Comparison of ENCODE assay signal across 10 mouse cellular contexts in genomic region chr4:127329751-127330150, GRCm38 (mm10). TPM values are rescaled to one million over a fixed set of nuclear protein-coding genes. Genes with fewer than 3 reads are reported as not detected.
DNase-seq lines count a peak whose midpoint lies in the region; ATAC-seq and TF ChIP-seq lines count a peak whose summit lies in the region.
"Had no signal": no experiment of that assay in that cellular context is flagged by ENCODE, and none has a peak within 500 bp of the region (broad histone marks: within the 10 kb centered on the region; RNA-seq: fewer than 3 reads in every experiment).

No protein-coding gene starts in this region.

- DNase-seq in liver, embryonic 11.5 days (ENCODE audit: low spot score), result no peak
- DNase-seq in liver, result no peak
- DNase-seq in limb, embryonic 11.5 days (ENCODE audit: low spot score), result no peak
- DNase-seq in left cerebral cortex, postnatal 14 days (ENCODE audit: low spot score in 2 of 2), result no peak
- no peak for DNase-seq in thymus, adult 18-20 months
- DNase-seq in layer of hippocampus, adult 9-11 months, result no peak
- DNase-seq: gastrocnemius, adult 2 months had no signal

- H3K27ac ChIP-seq in liver, embryonic 11.5 days (ENCODE audit: low read depth, low read length), result no peak overlapping the region
- H3K27ac ChIP-seq in forebrain, embryonic 12.5 days, result no peak overlapping the region
- no peak overlapping the region for H3K27ac ChIP-seq in limb, embryonic 11.5 days (replicated peaks; ENCODE audit: low read depth, low read length)
- peak overlapping the region; percentile 55 for H3K27ac ChIP-seq in small intestine, adult 2 months (ENCODE audit: insufficient read depth, low read depth, low read length)
- H3K27ac ChIP-seq: gastrocnemius, adult 2 months; left cerebral cortex, adult 2 months had no signal

- no peak for TF ChIP-seq CTCF in small intestine, adult 2 months (IDR thresholded peaks at IDR 0.05; ENCODE audit: extremely low read depth, insufficient read length, insufficient replicate concordance, low read depth, low read length)

- intact Hi-C loops in left cerebral cortex, postnatal 14 days (cut with DNase I), result loop anchor here (10.0 kb wide), 1 partner anchor 165 kb away; the partner anchor contains the start of gene Dlgap3

- H3K4me1 ChIP-seq in liver, embryonic 11.5 days (replicated peaks; ENCODE audit: control insufficient read depth, insufficient read depth, low read length), result no peaks in the 10 kb centered on the region; the same call in none of the 2 replicates
- H3K4me1 ChIP-seq in forebrain, embryonic 12.5 days, result peaks cover 26% of the 10 kb centered on the region
- 0 out of 2 replicates have a peak, but pooled peaks cover 7% of the 10 kb centered on the region for H3K4me1 ChIP-seq in limb, embryonic 11.5 days (ENCODE audit: control insufficient read depth, insufficient read depth, low read length)
- H3K4me1 ChIP-seq in small intestine, adult 2 months (ENCODE audit: control insufficient read depth, insufficient read depth, insufficient read length, low read length), result peaks cover 22% of the 10 kb centered on the region

- WGBS in liver, embryonic 11.5 days, result 3% methylated on average over 13 of the region's 13 CpGs
- WGBS in forebrain, embryonic 12.5 days, result under 1% methylated on average over 13 of the region's 13 CpGs
- WGBS in limb, embryonic 11.5 days, result 2% methylated on average over 13 of the region's 13 CpGs
- 2% methylated on average over 13 of the region's 13 CpGs for WGBS in small intestine, adult 2 months

- H3K9ac ChIP-seq in liver, embryonic 11.5 days (ENCODE audit: low read depth, low read length), result no peak overlapping the region
- H3K9ac ChIP-seq in forebrain, embryonic 12.5 days, result no peak overlapping the region
- H3K9ac ChIP-seq in limb, embryonic 11.5 days (ENCODE audit: low read length), result no peak overlapping the region

- no peak for TF ChIP-seq POLR2A in small intestine, adult 2 months (IDR thresholded peaks at IDR 0.05; ENCODE audit: low read depth, low read length)

- no peaks in the 10 kb centered on the region for H3K9me3 ChIP-seq in liver, embryonic 11.5 days (ENCODE audit: control insufficient read depth, low read length)
- no peaks in the 10 kb centered on the region for H3K9me3 ChIP-seq in forebrain, embryonic 12.5 days
- H3K9me3 ChIP-seq in limb, embryonic 11.5 days (ENCODE audit: control insufficient read depth, low read length), result no peaks in the 10 kb centered on the region

- no peaks in the 10 kb centered on the region for H3K36me3 ChIP-seq in liver, embryonic 11.5 days (ENCODE audit: control insufficient read depth, insufficient read depth, low read length)
- H3K36me3 ChIP-seq in forebrain, embryonic 12.5 days (replicated peaks), result no peaks in the 10 kb centered on the region
- no peaks in the 10 kb centered on the region for H3K36me3 ChIP-seq in limb, embryonic 11.5 days (ENCODE audit: control insufficient read depth, insufficient read depth, low read length)
- peaks cover 2% of the 10 kb centered on the region; the same call in 1 of the 2 replicates for H3K36me3 ChIP-seq in small intestine, adult 2 months (ENCODE audit: control insufficient read depth, insufficient read depth, low read length)

- ATAC-seq in liver, embryonic 11.5 days (replicated peaks; ENCODE audit: low FRiP score), result no peak
- no peak for ATAC-seq in forebrain, embryonic 12.5 days (ENCODE audit: low FRiP score)
- no peak for ATAC-seq in limb, embryonic 11.5 days (ENCODE audit: insufficient number of reproducible peaks, low FRiP score, low TSS enrichment, low read depth)

- peak overlapping the region; percentile 12 for H3K4me2 ChIP-seq in liver, embryonic 11.5 days
- H3K4me2 ChIP-seq in forebrain, embryonic 12.5 days, result peak overlapping the region; percentile 43
- peak overlapping the region; percentile 15 for H3K4me2 ChIP-seq in limb, embryonic 11.5 days (ENCODE audit: low read depth, severe bottlenecking)

- no peak overlapping the region for H3K4me3 ChIP-seq in liver, embryonic 11.5 days (ENCODE audit: low read depth, low read length)
- H3K4me3 ChIP-seq in forebrain, embryonic 12.5 days (replicated peaks), result peak overlapping the region; percentile 20
- peak overlapping the region; percentile 20; the same call in 1 of the 2 replicates for H3K4me3 ChIP-seq in limb, embryonic 11.5 days (ENCODE audit: low read depth, low read length)
- H3K4me3 ChIP-seq in small intestine, adult 2 months (ENCODE audit: low read depth, low read length), result peak overlapping the region; percentile 75
- H3K4me3 ChIP-seq: gastrocnemius, adult 2 months; left cerebral cortex, adult 2 months had no signal

- peaks cover 67% of the 10 kb centered on the region for H3K27me3 ChIP-seq in liver, embryonic 11.5 days (replicated peaks; ENCODE audit: control insufficient read depth, insufficient read depth, low read length)
- peaks cover 78% of the 10 kb centered on the region for H3K27me3 ChIP-seq in forebrain, embryonic 12.5 days
- peaks cover 49% of the 10 kb centered on the region for H3K27me3 ChIP-seq in limb, embryonic 11.5 days (ENCODE audit: control insufficient read depth, insufficient read depth, low read length)
- H3K27me3 ChIP-seq in small intestine, adult 2 months (ENCODE audit: control insufficient read depth, insufficient read depth, low read length), result no peaks in the 10 kb centered on the region

RNA-seq across cellular contexts. Expression of gene Gjb3, which starts 0.9 kb away (rescaled TPM):
- 0.14 and 0.26 TPM in 2 replicates for polyA plus RNA-seq in liver, embryonic 11.5 days (2014; fragmentation: Nextera tagmentation; extraction: Ambion mirVana)
- polyA plus RNA-seq in forebrain, embryonic 12.5 days (2016; fragmentation: Nextera tagmentation; extraction: Ambion mirVana), result 0.50 TPM in 1 of 2 replicates, not detected in the other
- polyA plus RNA-seq in limb, embryonic 11.5 days (2014; fragmentation: Nextera tagmentation; extraction: Ambion mirVana), result 5.3 and 6.2 TPM in 2 replicates
- polyA plus RNA-seq in small intestine, adult 2 months (2012; rRNA removed), result 3.5 and 21.3 TPM in 2 replicates
- under 1 TPM; 0.22 to 0.30 TPM for total RNA-seq in left cerebral cortex, postnatal 14 days (2021)
- total RNA-seq: gastrocnemius, adult 2 months had no signal

RNA-seq across cellular contexts. Expression of gene Gja4, which starts 15.9 kb away (rescaled TPM):
- 4.4 and 5.5 TPM in 2 replicates for polyA plus RNA-seq in liver, embryonic 11.5 days (2014; fragmentation: Nextera tagmentation; extraction: Ambion mirVana)
- 10.6 and 11.3 TPM in 2 replicates for polyA plus RNA-seq in forebrain, embryonic 12.5 days (2016; fragmentation: Nextera tagmentation; extraction: Ambion mirVana)
- polyA plus RNA-seq in limb, embryonic 11.5 days (2014; fragmentation: Nextera tagmentation; extraction: Ambion mirVana), result 11.8 and 11.9 TPM in 2 replicates
- 5.1 and 7.0 TPM in 2 replicates for polyA plus RNA-seq in small intestine, adult 2 months (2012; rRNA removed)
- total RNA-seq in left cerebral cortex, postnatal 14 days (2021), result 1 to 10 TPM; 7.8 TPM

RNA-seq across cellular contexts. Expression of gene Gjb4, which starts 24.1 kb away (rescaled TPM):
- polyA plus RNA-seq in liver, embryonic 11.5 days (2014; fragmentation: Nextera tagmentation; extraction: Ambion mirVana), result not detected in 2 replicates
- polyA plus RNA-seq in forebrain, embryonic 12.5 days (2016; fragmentation: Nextera tagmentation; extraction: Ambion mirVana), result not detected in 2 replicates
- 0.13 TPM in 1 of 2 replicates, not detected in the other for polyA plus RNA-seq in limb, embryonic 11.5 days (2014; fragmentation: Nextera tagmentation; extraction: Ambion mirVana)
- polyA plus RNA-seq in small intestine, adult 2 months (2012; rRNA removed), result 0.18 and 0.53 TPM in 2 replicates
- not detected for total RNA-seq in left cerebral cortex, postnatal 14 days (2021)
- total RNA-seq: gastrocnemius, adult 2 months; left cerebral cortex, adult 2 months had no signal

RNA-seq across cellular contexts. Expression of gene Gjb5, which starts 28.2 kb away (rescaled TPM):
- polyA plus RNA-seq in liver, embryonic 11.5 days (2014; fragmentation: Nextera tagmentation; extraction: Ambion mirVana), result 0.22 and 0.40 TPM in 2 replicates
- polyA plus RNA-seq in forebrain, embryonic 12.5 days (2016; fragmentation: Nextera tagmentation; extraction: Ambion mirVana), result 0.12 TPM in 1 of 2 replicates, not detected in the other
- 0.82 and 0.88 TPM in 2 replicates for polyA plus RNA-seq in limb, embryonic 11.5 days (2014; fragmentation: Nextera tagmentation; extraction: Ambion mirVana)
- 0.10 and 0.23 TPM in 2 replicates for polyA plus RNA-seq in small intestine, adult 2 months (2012; rRNA removed)
- total RNA-seq in left cerebral cortex, postnatal 14 days (2021), result not detected
- total RNA-seq: gastrocnemius, adult 2 months had no signal
